Mouse (Mus musculus) embryonic fibroblast, embryonic 13.5 days (primary cell): Measurements from ENCODE around the gene Klf11.

ENCODE experiments used
- CTCF ChIP-seq: IDR thresholded peaks from 2 replicates; pipeline ENCODE4 v1.5.1; 2011; ENCODE audit warnings: mild to moderate bottlenecking, control low read depth, low read length, moderate library complexity, borderline replicate concordance; ENCODE audit not compliant: insufficient read depth
- POLR2A ChIP-seq: IDR thresholded peaks from 2 replicates; pipeline ENCODE4 v1.6.1; 2011; ENCODE audit warnings: low read depth, mild to moderate bottlenecking, control low read depth, low read length, moderate library complexity

DNA sequence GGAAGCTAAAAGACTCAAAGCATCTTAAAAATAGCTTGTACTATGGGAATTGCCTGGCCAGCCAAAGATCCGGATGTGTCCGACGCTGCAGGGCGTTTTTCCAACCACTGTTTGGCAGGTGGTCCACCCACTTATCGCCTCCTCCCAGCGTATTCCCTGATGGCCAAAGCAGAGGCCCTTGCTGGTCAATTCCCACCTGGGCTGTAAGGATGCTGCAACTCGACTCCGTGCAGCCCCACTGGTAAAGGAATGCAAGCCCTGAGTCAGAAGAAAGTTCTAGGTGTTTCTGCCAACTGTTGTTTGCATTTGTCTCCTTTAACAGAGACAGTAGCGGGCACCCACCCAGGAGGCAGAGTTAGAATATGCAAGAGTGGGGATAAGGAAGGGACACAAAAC, 29.0 kb downstream of the Klf11 start:
- TF ChIP-seq CTCF, result no peak
- no peak for TF ChIP-seq POLR2A
